ENCODE assay signal across 9 mouse cellular contexts in genomic region chr8:124265798-124266197, GRCm38 (mm10). TPM values are rescaled to one million over a fixed set of nuclear protein-coding genes. Genes with fewer than 3 reads are reported as not detected.
DNase-seq lines count a peak whose midpoint lies in the region; TF ChIP-seq lines count a peak whose summit lies in the region.
"Had no signal": no experiment of that assay in that cellular context is flagged by ENCODE, and none has a peak within 500 bp of the region (broad histone marks: within the 10 kb centered on the region; RNA-seq: fewer than 3 reads in every experiment).

No protein-coding gene starts in this region.

- H3K36me3 ChIP-seq in thymus, adult 2 months (ENCODE audit: control insufficient read depth, insufficient read depth, low read length), result no peaks in the 10 kb centered on the region
- H3K36me3 ChIP-seq: embryonic facial prominence, embryonic 12.5 days had no signal

- TF ChIP-seq POLR2A in thymus, adult 2 months (IDR thresholded peaks at IDR 0.05; ENCODE audit: control insufficient read depth, extremely low read depth, insufficient read depth, low read length, poor library complexity), result no peak

- TF ChIP-seq CTCF in thymus, adult 2 months (IDR thresholded peaks at IDR 0.05; ENCODE audit: borderline replicate concordance, control insufficient read depth, extremely low read depth, insufficient read depth, low read length, poor library complexity), result no peak

- 16% methylated on average over 8 of the region's 8 CpGs for WGBS in large intestine, adult 2 months
- WGBS in thymus, adult 2 months, result 56% methylated on average over 8 of the region's 8 CpGs

- no peak overlapping the region for H3K27ac ChIP-seq in thymus, adult 2 months (ENCODE audit: control insufficient read depth, insufficient read depth, low read length)
- H3K27ac ChIP-seq: embryonic facial prominence, embryonic 12.5 days had no signal

- DNase-seq in adrenal gland, adult (ENCODE audit: inconsistent age in 2 of 2, low spot score in 1 of 2), result peak; percentile 45 to 60
- no peak for DNase-seq in adrenal gland, postnatal 25 days
- DNase-seq in urinary bladder, postnatal 14 days (ENCODE audit: low spot score), result peak; percentile 60
- DNase-seq in urinary bladder, adult 2 months (ENCODE audit: low spot score), result no peak
- DNase-seq in large intestine, adult 2 months (ENCODE audit: low read depth, low spot score), result peak; percentile 74
- DNase-seq in embryo, embryonic 10 days (ENCODE audit: low spot score), result no peak
- DNase-seq in thymus, adult 2 months, result no peak
- DNase-seq in right cerebral cortex, adult 18-20 months, result no peak

- no peaks in the 10 kb centered on the region for H3K27me3 ChIP-seq in thymus, adult 2 months (ENCODE audit: control insufficient read depth, insufficient read depth, low read length)
- H3K27me3 ChIP-seq: embryonic facial prominence, embryonic 12.5 days had no signal

- peaks cover 48% of the 10 kb centered on the region for H3K4me1 ChIP-seq in thymus, adult 2 months (replicated peaks; ENCODE audit: control insufficient read depth, insufficient read depth, low read length)

- no peak overlapping the region for H3K4me3 ChIP-seq in thymus, adult 2 months (ENCODE audit: control insufficient read depth, insufficient read depth, low read length)
- H3K4me3 ChIP-seq: embryonic facial prominence, embryonic 12.5 days had no signal

RNA-seq across cellular contexts. Expression of gene Galnt2, which starts 34.6 kb away (rescaled TPM):
- 33.5 and 60.5 TPM in 2 replicates for total RNA-seq in adrenal gland, postnatal 25 days (2021)
- 57.3 and 74.4 TPM in 2 replicates for polyA plus RNA-seq in urinary bladder, adult 2 months (2012; rRNA removed)
- 3.6 and 10.3 TPM in 2 replicates for polyA plus RNA-seq in large intestine, adult 2 months (2012; rRNA removed)
- polyA plus RNA-seq in thymus, adult 2 months (2012; rRNA removed), result 22.2 and 29.0 TPM in 2 replicates

Comparison
In these comparisons a context has a peak if more than half of its experiments do, and no peak if none do; other contexts are left out.
1. DNase-seq: peak in adrenal gland, adult (2 of 2), urinary bladder, postnatal 14 days (single experiment) and large intestine, adult 2 months (single experiment); none in adrenal gland, postnatal 25 days (single experiment), urinary bladder, adult 2 months (single experiment), embryo, embryonic 10 days (single experiment), thymus, adult 2 months (single experiment) and right cerebral cortex, adult 18-20 months (single experiment).